Mouse (Mus musculus) urinary bladder, adult 2 months (tissue): Measurements from ENCODE around the gene 4932438H23Rik. TPM values are rescaled to one million over a fixed set of nuclear protein-coding genes. Genes with fewer than 3 reads are reported as not detected.

ENCODE experiments used
- DNase-seq: peaks from one replicate; pipeline ENCODE4 v3.0.0; 2022; ENCODE audit warnings: low spot score
- polyA plus RNA-seq: library from polyadenylated mRNA; depleted of rRNA; stranded (reverse); fragments of >200 nt; gene quantifications from 2 replicates; pipeline ENCODE4 v1.2.3, GENCODE M21; 2012; rRNA removed

4932438H23Rik gene
- polyA plus RNA-seq = 0.87 and 0.94 TPM in 2 replicates

DNA sequence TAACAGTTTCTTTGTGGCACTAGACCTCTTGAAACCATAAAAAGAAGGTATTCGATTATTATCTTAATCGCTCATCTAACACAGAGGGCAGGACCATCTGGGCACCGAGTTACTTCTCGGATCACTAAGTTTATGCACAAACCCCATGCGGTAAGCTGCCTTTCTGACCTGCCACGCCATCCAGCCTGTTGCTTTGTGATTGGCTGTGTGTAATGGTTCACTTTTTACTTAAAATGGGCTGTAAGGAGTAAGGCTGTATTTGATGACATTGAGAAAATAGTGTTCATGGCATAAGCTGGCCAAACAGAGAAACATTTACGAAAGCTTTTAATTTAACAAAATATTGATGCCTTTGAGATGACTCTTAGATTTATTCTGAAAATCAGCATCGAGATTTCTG lies at the start of gene 4932438H23Rik:
4932438H23Rik (minus strand) TSS at position 101 of the 400 bp plus-strand sequence.
- no peak for DNase-seq

- no peak for DNase-seq
Measured at GRCm38 (mm10) chr16:91140991-91141630, 46.2 kb upstream of the 4932438H23Rik start.

DNA sequence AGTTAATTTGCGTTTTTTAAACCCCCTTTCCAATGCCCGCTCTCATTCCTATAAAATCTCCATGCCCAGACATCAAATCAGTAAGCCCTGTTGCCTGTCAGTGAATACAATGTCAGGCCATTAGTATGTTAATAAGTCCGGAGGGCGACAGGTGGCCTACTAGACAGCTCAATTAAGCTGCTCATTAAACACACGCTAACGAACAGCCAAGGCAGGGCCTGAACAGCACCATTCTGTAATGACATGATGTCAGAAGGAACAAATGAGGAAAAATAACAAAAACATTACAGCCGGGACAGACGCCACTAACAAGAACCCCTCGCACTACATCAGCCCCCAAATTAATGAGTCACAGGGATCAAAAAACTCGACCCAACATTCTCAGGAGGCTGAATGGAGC lies 45.5 kb upstream of the 4932438H23Rik start:
- no peak for DNase-seq

GRCm38 (mm10) chr16:91140056-91140455 lies 45.1 kb upstream of the 4932438H23Rik start:
- DNase-seq = no peak

DNA sequence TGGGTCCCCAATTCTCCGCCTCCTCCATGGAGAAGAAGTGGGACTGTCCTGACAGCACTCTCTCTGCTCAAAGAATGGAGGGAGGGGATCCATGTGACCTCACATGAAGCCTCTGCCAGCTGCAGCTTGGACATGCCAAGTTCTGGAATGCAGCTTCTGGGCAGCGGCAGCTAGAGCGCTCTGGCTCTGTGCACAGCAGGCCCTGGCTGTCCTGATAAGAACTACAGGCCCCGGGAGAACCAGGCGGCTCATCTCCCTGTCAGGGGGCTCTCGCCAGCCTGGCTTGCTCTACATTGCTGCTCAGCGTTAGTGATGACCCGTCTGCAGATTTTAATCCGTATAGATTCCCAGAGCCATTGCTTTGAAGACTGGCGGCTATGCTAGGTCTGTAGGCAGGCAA lies 44.6 kb upstream of the 4932438H23Rik start:
- DNase-seq = no peak

- no peak for DNase-seq
Measured at GRCm38 (mm10) chr16:91138736-91139135, 43.8 kb upstream of the 4932438H23Rik start.

- DNase-seq = no peak
Measured at GRCm38 (mm10) chr16:91138151-91138550, 43.2 kb upstream of the 4932438H23Rik start.

GRCm38 (mm10) chr16:91136607-91137006 lies 41.7 kb upstream of the 4932438H23Rik start:
- DNase-seq = no peak

GRCm38 (mm10) chr16:91129916-91130315 lies 35.0 kb upstream of the 4932438H23Rik start:
- DNase-seq = no peak

GRCm38 (mm10) chr16:91128431-91128830 lies 33.5 kb upstream of the 4932438H23Rik start:
- no peak for DNase-seq

- DNase-seq = no peak
Measured at GRCm38 (mm10) chr16:91126734-91127524, 32.0 kb upstream of the 4932438H23Rik start.

DNA sequence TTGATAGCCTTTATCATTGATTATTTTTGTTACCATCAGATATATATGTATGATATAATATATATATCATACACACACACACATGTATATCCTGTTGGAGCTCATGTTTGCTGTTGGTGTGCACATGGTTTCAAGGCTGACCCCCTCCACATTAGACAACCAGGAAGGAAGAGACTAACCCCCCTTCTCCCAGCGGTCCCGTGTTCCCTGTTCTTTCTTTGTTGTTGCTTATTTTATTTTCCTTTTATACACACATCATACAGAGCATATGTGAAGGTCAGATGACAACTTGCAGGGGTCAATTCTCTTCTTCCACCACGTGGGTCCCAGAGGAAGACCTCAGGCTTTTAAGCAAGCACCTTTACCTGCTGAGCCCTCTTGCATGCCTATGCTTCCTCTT lies 29.3 kb upstream of the 4932438H23Rik start:
- no peak for DNase-seq

- DNase-seq = no peak
Measured at GRCm38 (mm10) chr16:91123821-91124220, 28.9 kb upstream of the 4932438H23Rik start.

- no peak for DNase-seq
Measured at GRCm38 (mm10) chr16:91119879-91120278, 25.0 kb upstream of the 4932438H23Rik start.

DNA sequence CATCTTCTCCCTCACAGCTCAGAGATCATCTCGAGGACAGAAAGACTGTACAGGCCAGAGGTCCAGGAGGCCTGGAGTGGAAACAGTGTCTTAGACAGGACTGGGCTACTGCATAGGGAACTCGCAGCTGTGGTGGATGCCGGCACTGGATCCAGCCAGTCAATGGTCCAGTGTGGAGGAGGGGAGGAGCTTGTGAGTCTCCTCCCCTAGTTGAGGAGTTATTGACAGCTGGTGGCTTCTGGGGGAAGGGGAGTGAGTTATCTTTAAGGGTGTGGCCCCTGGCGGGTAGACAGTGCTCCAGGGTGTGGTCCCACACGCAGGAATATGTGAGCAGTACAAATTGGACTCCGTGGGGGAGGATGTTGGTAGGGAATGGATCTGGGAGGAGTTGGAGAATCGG lies 21.8 kb upstream of the 4932438H23Rik start:
- DNase-seq = no peak

GRCm38 (mm10) chr16:91116006-91116405 lies 21.1 kb upstream of the 4932438H23Rik start:
- DNase-seq = no peak

- no peak for DNase-seq
Measured at GRCm38 (mm10) chr16:91110999-91111535, 16.1 kb upstream of the 4932438H23Rik start.

DNA sequence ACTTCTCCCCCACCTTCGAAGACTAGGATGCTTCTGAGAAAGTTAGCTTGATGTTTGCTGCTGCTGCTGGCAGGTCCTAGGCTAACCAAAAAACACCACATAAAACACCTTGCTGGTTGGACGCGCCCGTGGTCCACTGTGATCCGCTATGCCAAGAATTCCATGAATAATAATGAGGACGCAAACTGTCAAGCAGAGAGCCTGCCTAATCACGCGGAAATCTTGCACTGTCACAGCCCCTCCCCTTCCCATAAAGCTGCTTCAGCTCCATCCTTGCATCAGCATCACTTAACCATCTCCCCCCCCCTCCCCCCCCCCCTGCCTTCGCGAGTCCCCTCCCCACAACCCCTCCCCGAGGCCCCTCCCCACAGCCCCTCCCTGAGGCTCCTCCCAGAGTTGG lies 12.7 kb upstream of the 4932438H23Rik start:
- DNase-seq = no peak

DNA sequence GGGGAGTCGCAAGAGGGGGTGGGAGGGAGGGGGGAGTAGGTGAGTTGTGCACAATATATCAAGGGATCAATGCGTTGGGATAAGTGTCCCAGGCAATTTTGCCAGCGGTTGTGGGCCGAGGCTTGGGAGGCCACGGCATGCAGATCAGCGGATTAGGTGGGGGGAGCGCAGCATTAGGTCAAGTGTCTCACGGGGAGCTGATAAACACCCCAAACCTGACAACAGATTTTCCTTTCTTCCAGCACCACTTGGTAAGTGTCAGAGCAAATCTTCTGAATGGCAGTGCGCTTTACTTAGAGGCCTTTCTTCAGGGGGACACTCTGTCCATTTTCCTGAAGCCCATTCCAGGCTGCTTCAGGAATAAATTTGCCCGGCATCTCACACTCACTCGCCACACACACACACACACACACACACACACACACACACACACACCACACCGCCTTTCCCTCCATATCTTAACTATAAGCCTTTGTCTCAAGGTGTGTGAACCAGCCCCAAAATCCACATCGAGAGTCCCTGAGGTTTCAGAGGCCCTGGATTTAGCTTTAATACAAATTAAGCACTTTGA lies 10.6 kb upstream of the 4932438H23Rik start:
- no peak for DNase-seq

DNA sequence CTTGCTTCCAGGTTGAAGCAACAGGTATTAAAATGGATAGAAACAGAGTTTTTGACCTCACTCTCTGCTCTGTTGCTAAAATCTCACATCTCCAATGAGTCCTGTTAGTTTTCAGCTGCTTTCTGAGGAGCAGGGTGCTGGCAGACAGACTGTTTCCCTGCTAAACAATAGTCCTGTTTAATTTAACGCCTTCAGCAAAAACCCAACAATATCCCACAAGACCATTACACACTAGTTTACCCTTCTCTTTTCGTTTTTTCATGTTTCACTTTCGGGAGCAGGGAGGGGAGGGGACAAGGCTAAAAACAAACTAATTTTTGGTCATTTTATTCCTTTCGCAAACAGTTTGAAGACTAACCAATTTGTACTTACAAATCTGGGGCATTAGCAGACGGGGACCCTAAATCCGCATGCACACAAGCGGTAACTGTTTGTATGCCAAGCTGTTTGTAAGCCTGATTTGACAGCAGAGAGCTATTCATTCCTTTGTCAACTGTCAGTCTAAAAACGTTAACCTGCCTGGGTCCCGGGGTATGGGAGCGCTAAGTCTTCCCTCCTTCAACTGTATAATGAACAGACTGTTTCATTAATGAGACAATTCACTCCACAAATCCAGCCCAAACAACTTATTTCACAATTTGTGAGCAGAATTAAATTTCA lies 10.0 kb upstream of the 4932438H23Rik start:
- no peak for DNase-seq

DNA sequence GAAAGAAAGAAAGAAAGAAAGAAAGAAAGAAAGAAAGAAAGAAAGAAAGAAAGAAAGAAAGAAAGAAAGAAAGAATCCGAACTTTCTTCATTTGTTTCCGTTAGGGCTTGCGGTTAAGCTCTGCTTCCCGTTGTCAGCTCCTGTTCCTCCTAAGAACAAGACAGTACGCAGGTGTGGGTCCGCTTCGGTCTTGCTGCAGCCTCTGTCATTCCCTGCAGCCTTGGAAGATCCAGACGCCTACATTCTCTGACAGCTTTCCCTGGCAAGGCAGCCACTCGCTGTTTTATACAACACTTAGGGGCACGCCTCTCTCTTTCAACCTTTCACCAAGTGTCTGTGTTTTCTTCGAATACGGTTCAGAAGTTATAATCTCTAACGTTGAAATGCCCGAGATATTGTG lies 8.5 kb upstream of the 4932438H23Rik start:
- DNase-seq = no peak

- DNase-seq = no peak
Measured at GRCm38 (mm10) chr16:91100484-91100883, 5.6 kb upstream of the 4932438H23Rik start.
